Mouse (Mus musculus): ENCODE measurements around the gene Atg101.

- TF ChIP-seq EP300 (IDR thresholded peaks at IDR 0.05; ENCODE audit: insufficient read depth, low read depth, low read length) (no peak), CTCF (IDR thresholded peaks at IDR 0.05; ENCODE audit: low read depth, low read length) (no peak), POLR2A (IDR thresholded peaks at IDR 0.05; ENCODE audit: insufficient read depth, low read length) (no peak)
Observed at GRCm38 (mm10) chr15:101328876-101329563, 44.9 kb downstream of the Atg101 start.

All from ES-Bruce4 (cell line).